Mouse (Mus musculus): Measurements from ENCODE around the gene Pnpla7.

DNA sequence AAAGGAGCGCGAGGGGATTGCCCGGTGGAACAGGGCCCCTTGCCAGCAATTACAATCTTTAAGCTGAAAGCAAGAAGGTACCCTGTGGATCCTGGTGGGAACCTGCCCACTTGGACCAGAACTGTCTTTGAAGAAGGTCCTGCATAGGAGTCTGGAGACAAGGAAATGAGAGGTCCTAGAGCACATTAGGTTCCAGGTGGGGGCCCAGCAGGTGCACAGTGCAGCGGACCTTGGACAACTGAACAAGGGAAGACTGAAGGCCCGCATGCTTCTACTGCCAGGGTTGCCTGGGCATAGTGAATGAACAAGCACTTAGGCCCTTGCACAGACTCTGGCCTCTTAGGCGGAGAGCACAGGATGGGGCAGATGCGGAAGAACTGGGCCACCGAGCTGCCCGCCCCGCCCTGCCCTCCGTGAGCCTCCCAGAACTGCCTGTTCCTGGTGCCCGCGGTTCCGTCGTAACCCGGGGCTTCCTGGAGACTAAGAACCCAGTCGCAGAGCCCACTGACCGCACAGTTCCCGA, 41.3 kb upstream of the Pnpla7 start:
- TF ChIP-seq USF1 (IDR thresholded peaks at IDR 0.05; ENCODE audit: low read depth), result no peak
- no peak for TF ChIP-seq POLR2A (IDR thresholded peaks at IDR 0.05; ENCODE audit: insufficient read length, low read depth)
- no peak for TF ChIP-seq MYOG (IDR thresholded peaks at IDR 0.05; ENCODE audit: control insufficient read depth in 1 of 3, insufficient read depth in 1 of 3, insufficient read length in 2 of 3, low read depth in 2 of 3)
- no peak for TF ChIP-seq MAX (IDR thresholded peaks at IDR 0.05; ENCODE audit: low read depth)
- TF ChIP-seq SRF (IDR thresholded peaks at IDR 0.05; ENCODE audit: control insufficient read depth, insufficient read length, low read depth), result no peak
- TF ChIP-seq REST (IDR thresholded peaks at IDR 0.05; ENCODE audit: insufficient read depth, insufficient read length), result no peak
- no peak for TF ChIP-seq CEBPB (IDR thresholded peaks at IDR 0.05; ENCODE audit: insufficient read depth, poor library complexity, severe bottlenecking)

Measured in myocyte (in vitro differentiated cells).